Mouse (Mus musculus): ENCODE data around the gene Tprg.

Tprg gene

GRCm38 (mm10) chr16:25333279-25334219, 46.9 kb downstream of the Tprg start:
- no peak for DNase-seq

DNA sequence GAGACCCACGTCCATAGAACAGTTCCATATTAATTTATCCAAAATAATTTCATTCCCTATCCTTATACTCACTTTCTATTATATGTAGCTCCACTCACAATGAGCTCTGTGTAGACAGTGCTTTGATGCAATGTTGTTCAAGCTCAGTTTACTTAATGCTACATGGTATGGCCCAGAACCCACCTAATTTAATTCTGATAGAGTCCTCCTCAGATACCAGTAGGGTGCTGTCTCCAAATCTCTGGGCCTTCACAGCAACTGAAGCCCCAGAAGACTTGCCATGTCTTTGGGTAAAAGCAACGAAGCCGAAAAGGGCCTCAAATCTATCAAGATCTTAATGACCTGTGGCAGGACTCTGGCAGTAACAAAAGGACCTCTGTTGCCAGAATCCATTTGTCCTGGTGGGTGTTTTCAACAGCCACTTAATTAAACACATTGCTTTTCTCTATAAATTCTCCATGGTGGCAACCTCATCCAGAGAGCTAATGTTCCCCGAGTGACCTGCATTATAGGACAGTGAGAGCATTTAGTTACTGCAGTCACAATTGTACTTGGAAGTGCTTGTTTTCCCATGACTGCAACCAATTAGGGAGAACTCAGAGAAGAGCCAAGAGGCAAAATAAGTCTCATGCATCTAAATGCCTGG, 48.6 kb downstream of the Tprg start:
- DNase-seq: no peak

- peak in 1 of 2 experiments; percentile 7 for DNase-seq
Measured at GRCm38 (mm10) chr16:25349626-25350025, 63.0 kb downstream of the Tprg start.

- no peak for DNase-seq
Measured at GRCm38 (mm10) chr16:25367834-25368233, 81.2 kb downstream of the Tprg start.

DNA sequence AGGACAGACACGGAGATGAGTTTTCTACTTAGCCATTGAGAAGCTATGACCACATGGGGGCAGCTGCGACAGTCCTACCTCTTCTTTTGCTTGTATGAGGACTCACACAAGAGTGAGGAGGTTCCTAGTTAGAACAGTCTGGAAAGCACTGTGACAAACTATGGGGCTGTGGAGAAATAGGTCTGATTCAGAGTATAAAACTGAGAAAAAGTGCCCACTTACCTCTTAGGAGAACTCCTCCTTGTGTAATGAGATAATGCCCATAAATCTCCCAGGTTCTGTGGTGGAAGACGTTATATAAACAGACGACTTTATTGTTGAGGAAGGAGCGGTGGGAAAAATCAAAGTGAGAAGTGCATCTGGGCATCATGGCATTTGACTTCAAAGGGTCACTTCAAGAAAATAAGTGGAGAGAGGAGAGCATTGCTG, 83.4 kb downstream of the Tprg start:
- no peak for DNase-seq

GRCm38 (mm10) chr16:25374121-25374520, 87.5 kb downstream of the Tprg start:
- DNase-seq: no peak

DNA sequence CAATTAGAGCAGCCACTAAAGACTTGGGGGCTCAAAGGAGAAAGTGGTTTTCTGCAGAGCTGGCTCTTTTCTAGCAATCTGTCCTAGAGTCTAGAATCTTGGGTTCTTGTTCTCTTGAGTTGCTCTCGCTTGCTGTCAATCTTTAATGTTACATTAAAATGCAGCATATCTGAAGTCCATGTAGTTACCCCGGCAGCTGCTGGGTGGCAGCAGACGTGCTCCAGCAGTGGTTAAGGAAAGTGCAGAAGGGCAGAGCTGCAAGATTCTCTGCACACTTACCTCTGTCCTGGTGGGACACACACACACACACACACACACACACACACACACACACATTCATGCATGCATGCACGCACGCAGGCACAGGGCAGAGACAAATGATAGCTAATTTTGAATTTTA, 88.2 kb downstream of the Tprg start:
- DNase-seq: no peak

DNA sequence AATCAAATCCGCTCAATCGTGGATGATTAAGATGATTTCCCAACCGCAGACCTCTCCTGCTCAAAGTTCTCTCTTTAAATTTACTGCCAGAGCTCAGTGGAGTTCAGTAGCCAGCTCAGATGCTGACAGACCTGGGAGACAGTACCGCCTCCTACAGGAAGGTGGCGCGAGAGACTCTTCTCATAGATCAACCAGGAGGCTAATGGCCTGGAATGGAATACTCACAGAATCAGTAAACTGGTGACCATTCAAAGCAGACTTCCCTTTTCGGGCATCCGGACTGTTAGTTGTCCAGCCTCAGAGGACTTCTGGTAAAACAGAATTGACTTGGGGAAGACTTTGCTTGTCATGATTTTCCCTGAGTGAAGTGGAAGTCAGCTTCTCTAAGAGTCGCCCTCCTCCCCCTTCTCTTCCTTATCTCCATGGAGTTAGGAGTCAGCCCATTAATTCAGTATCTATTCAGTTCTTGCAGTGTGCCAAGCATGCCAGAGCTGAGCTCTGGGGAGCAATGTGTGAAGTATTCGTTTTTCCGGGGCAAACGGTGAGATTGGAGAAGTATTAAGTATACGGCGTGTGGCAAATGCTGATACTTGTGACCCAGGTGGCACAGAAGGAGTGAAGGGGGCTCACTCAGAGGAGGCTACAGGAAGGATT, 90.2 kb downstream of the Tprg start:
- DNase-seq: peak; percentile 15 to 20

DNA sequence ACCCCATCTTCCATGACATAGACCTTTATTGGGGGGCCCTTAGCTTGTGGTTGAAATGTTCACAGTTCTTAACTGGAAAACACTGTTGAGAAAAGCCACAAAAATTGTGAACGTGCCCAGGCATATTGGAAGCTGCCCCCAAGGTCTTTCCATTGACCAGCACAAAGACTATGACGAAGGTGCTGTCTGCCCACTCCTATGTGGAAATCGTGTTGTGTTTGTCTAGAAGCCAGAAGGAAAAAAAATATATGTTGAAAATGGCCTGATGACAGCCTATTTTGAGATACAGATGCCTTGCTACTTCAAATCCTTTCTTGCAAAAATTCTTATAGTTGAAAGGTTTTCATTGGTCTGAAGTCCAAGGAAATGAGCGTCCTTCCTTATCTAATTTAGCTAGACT, 91.1 kb downstream of the Tprg start:
- no peak for DNase-seq

GRCm38 (mm10) chr16:25385498-25386192, 99.0 kb downstream of the Tprg start:
- no peak for DNase-seq

GRCm38 (mm10) chr16:25394676-25395075, 108.1 kb downstream of the Tprg start:
- no peak for DNase-seq

GRCm38 (mm10) chr16:25404156-25404555, 117.5 kb downstream of the Tprg start:
- no peak for DNase-seq

DNA sequence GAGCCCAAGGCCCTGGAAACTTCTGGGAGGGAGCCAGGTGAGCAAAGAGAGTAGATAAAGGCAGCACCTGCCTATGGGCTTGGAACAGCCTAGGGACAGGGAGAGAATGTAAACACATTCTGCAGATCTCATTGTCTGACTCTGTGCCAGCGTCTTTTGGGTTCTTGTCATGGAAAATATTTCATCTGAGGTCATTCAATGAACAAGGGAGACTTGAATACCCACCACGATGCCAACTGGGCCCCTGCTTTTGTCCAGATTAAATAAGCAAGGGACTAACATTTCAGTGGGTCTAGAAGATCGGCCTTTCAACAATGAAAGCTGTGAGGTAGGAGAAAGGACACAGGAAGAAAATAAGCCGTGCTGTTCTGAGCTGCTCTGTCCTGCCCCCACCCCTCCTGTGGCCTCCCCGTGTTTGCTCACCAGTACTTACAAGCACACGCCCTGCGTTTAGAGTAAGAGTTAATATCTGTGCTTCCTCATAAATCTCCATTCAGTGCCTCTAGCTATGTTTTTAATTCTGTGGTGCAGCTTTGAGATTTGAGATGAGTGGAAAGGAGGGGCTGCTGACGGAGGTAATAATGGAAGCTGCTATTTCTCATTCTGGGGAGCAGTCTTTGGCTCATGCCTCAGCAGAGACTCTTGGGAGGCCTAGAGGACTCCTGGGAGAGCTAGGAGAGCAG, 120.7 kb downstream of the Tprg start:
- no peak for DNase-seq

DNA sequence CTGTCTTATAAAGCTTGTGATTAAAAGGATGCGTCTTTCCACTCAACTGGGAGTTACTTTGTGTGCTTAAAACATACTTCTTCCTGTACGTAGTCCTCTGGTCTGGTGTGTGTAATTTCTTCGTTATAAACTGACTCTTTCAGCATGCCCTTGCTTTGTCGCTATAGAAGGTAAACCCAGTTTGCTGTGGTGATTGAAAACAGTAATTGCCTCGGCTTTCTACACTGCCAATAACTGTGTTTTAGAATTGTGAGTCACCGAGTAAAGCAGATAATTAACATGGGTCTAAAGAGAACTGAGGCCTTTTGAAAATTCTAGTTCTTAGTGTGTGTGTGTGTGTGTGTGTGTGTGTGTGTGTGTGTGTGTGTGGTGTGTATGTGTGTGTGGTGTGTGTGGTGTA, 121.4 kb downstream of the Tprg start:
- DNase-seq: no peak

DNA sequence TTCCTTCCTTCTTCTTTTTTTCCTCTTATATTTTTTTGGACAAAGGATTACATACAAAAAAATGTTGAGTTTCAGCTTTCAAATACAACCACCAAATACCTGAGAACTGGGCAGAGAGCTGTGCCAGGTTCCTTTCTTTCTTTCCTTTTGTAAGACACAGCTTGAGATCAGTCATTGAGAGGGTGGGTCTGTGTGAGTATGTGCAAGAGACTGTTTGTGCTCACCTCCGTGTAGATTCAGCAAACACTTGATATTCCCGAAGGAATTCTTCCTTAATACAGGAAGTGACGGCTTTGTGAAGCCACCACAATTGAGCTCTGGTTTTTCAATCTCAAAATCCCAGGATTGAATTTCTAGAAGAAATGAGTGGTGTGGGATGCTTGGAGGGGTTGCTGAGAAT, 124.7 kb downstream of the Tprg start:
- DNase-seq: no peak

DNA sequence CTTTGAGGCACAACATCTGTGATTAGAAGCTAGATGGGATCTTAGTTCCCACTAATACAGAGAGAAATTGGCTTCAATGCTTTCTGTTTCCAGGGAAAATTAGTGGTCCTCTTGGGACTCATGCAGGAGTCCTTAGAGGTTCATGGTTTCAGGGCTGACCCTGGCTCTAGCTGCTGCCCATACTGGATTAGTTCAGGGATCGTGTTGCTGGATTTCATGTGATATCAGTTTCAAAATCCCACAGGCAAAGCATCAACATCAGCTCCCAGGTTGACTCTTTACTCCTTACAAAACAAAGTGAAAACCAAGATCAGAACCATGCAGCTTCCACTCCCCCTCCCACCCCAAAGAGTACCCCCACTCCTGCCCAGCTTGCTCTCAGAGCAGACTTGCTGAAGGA, 127.3 kb downstream of the Tprg start:
- no peak for DNase-seq

- DNase-seq: no peak
Measured at GRCm38 (mm10) chr16:25415186-25415585, 128.6 kb downstream of the Tprg start.

GRCm38 (mm10) chr16:25417875-25418630, 131.4 kb downstream of the Tprg start:
- DNase-seq: no peak

GRCm38 (mm10) chr16:25422997-25423396, 136.4 kb downstream of the Tprg start:
- DNase-seq: no peak

DNA sequence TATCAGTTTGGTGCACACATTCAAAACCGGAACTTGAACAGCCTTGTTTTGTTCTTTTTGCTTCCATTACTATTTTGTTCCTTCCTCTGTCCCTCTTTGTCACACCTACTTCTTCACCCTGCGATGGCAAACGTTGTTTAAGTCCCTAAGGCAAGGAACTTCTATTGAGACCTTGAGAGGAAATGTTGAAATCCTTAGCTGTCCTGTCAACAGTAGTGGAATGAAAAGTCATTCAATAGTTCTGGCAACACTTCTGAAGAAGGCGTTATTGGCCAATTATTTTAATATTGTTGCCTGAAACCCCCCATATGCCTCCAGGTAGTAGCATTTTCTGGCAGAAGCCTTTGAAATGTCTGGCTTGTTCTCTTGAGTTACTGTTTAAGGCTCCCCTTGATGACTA, 137.4 kb downstream of the Tprg start:
- no peak for DNase-seq

DNA sequence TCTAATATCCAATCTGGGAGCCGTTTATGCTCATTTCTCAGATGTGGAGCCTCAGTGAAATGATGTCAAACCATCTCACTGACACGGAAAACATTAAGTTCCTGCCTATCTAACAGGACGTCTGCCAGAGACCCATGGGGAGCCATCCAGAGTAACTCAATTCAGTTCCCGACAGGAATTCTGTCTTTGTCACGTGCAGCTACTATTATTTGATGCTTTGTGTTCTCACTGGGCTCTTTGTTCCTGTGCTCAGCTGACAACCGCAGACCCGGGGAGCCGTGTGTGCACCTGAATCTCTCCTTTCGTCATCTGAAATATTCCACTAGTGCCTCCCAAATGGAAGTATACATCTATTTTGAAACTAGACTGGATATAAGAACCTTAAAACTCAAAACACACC, 138.3 kb downstream of the Tprg start:
- DNase-seq: no peak

DNA sequence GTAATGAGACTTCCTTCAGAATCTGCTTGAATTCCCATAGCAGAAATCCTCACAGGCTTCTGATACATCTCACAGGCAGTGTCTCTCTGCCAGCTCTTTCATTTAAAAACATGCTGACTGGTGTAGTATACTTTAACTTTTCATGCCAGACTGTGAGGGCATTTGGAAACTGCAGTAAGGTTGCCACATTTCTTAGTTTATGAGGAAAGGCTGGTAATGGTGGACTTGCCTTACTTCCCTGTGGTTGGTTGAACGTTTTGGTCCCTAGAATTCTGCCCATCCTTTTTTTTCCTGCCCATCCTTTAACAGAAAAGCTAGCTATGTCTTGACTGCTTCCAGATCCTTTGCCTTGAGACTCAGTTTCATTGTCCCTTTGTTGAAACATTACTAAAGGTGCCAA, 138.8 kb downstream of the Tprg start:
- DNase-seq: no peak

Data from thymus, adult 18-20 months (tissue).